Mouse (Mus musculus): ENCODE data around the gene Sycn. TPM values are rescaled to one million over a fixed set of nuclear protein-coding genes. Genes with fewer than 3 reads are reported as not detected.
A peak's percentile ranks its signal among the peaks of the same experiment; 100 is the strongest.

Sycn gene
- polyA plus RNA-seq, 1 experiment from 2014 or later = not detected

DNA sequence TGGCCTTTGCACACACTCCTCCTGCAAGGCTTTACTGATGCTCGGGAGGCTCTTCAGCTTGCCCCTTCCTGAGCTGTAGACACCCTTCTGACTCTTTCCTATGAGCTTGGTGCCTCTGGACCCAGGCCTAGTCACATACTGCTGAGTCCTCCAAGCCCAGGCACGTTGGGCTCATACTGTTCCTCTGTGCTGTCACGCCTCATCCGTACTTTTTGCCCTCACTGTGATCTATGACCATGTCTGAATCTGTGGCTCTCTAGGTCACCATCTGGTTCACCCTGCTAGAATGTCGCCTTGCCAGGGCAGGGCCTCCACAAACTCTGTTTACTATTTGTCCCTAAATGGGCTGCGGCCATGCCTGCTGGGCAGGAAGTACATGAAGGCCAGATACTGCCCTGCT is 12.4 kb downstream of the Sycn start:
- 92% methylated on average over 6 of the region's 6 CpGs for WGBS
- no peaks in the 10 kb centered on the region for H3K9me3 ChIP-seq (ENCODE audit: control insufficient read depth, low read length)
- H3K4me1 ChIP-seq (ENCODE audit: control insufficient read depth, insufficient read depth, low read depth, low read length) = no peaks in the 10 kb centered on the region
- no peak overlapping the region for H3K4me3 ChIP-seq (ENCODE audit: low read length)
- H3K9ac ChIP-seq (ENCODE audit: low read depth, low read length) = no peak overlapping the region
- no peak for ATAC-seq
- no peak overlapping the region for H3K4me2 ChIP-seq (ENCODE audit: low read length)
- H3K27ac ChIP-seq (ENCODE audit: low read depth, low read length) = no peak overlapping the region
- no peaks in the 10 kb centered on the region for H3K27me3 ChIP-seq (replicated peaks; ENCODE audit: control insufficient read depth, insufficient read depth, low read length)
- H3K36me3 ChIP-seq (ENCODE audit: control insufficient read depth, insufficient read depth, low read length) = no peaks in the 10 kb centered on the region

DNA sequence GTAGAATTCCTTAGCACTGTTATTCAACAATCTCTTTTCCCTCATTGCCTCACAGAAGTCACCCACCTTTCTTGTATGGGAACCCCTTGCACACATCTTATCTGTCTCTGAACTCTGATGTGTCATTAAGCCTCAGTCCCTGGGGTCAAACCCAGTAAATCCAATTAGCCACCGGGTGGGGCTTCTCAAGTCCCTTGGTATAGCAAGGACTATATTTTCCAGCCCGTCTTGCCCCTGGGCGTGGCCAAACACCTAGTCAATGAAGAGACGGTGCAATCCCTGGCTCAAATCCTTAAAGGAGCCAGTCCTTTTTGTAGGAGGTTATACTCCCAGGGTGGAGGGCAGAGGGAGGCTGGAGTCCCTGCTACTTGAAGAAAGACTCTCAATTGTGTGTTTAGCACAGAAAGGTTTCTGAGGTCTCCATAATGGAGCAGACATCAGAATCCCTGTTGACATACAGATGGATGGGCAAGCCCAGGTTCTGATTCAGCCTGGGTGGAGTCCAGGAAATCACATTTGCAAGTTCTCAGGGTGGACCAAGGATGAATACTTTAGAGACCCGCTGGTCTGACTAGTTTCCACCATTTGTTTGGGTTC is 15.4 kb downstream of the Sycn start:
- Histone ChIP-seq H3K9me3 (ENCODE audit: control insufficient read depth, low read length) (no peaks in the 10 kb centered on the region), H3K27ac (ENCODE audit: low read depth, low read length) (no peak overlapping the region), H3K36me3 (ENCODE audit: control insufficient read depth, insufficient read depth, low read length) (peaks cover 12% of the 10 kb centered on the region; the same call in 1 of the 2 replicates), H3K4me3 (ENCODE audit: low read length) (no peak overlapping the region), H3K4me1 (ENCODE audit: control insufficient read depth, insufficient read depth, low read depth, low read length) (no peaks in the 10 kb centered on the region), H3K4me2 (ENCODE audit: low read length) (no peak overlapping the region), H3K9ac (ENCODE audit: low read depth, low read length) (no peak overlapping the region), H3K27me3 (replicated peaks; ENCODE audit: control insufficient read depth, insufficient read depth, low read length) (no peaks in the 10 kb centered on the region)
- 23% methylated on average over 5 of the region's 5 CpGs for WGBS
- no peak for ATAC-seq

DNA sequence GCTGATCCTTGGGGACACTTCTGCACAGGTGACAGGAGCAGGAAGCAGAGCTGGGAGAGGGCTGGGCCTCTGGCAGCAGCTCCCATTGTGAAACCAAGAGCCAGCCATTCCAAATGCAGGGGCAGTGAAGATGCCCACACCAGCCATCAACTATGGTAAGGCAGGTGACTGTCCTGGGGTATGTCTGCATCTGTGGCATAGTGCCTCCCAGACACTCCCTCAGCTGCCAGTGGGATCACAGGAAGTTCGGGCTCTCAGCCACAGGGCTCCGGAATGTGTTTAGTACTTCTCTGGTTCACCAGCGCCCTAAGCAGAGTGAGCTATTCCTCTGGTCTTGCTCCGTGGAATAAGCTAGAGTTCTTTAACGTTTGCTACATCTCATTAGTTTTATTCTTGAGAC is 16.4 kb downstream of the Sycn start:
- H3K9me3 ChIP-seq (ENCODE audit: control insufficient read depth, low read length) = no peaks in the 10 kb centered on the region
- peaks cover 12% of the 10 kb centered on the region; the same call in 1 of the 2 replicates for H3K36me3 ChIP-seq (ENCODE audit: control insufficient read depth, insufficient read depth, low read length)
- 81% methylated on average over 5 of the region's 5 CpGs for WGBS
- H3K4me1 ChIP-seq (ENCODE audit: control insufficient read depth, insufficient read depth, low read depth, low read length) = no peaks in the 10 kb centered on the region
- no peak overlapping the region for H3K27ac ChIP-seq (ENCODE audit: low read depth, low read length)
- no peaks in the 10 kb centered on the region for H3K27me3 ChIP-seq (replicated peaks; ENCODE audit: control insufficient read depth, insufficient read depth, low read length)
- ATAC-seq = no peak
- H3K4me3 ChIP-seq (ENCODE audit: low read length) = no peak overlapping the region
- H3K9ac ChIP-seq (ENCODE audit: low read depth, low read length) = no peak overlapping the region; the same call in 1 of the 2 replicates
- H3K4me2 ChIP-seq (ENCODE audit: low read length) = no peak overlapping the region

GRCm38 (mm10) chr7:28557708-28558107 is 17.0 kb downstream of the Sycn start:
- no peak for ATAC-seq
- 79% methylated on average over 6 of the region's 6 CpGs for WGBS
- no peak overlapping the region for H3K27ac ChIP-seq (ENCODE audit: low read depth, low read length)

DNA sequence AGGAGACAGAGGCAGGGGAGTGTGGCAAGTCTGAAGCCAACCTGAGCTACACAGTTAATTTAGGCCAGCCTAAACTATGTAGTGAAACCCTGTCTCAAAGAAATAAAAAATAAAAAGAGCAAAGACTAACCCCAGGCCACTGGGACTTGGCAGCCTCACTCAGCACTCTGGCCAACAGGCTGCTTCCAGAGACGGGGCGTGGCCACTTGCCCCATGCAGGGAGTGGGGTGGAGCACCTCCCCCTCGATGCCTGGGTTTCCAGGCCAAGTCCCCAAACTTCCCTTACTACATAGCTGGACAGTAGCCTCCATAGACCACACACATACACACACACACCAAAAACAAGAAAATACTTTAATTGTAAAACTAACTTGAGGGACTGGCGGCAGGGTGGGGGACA is 17.8 kb downstream of the Sycn start:
- Histone ChIP-seq H3K9ac (ENCODE audit: low read depth, low read length) (no peak overlapping the region), H3K4me2 (ENCODE audit: low read length) (no peak overlapping the region)
- 50% methylated on average over 4 of the region's 4 CpGs for WGBS

More at GRCm38 (mm10) chr7:28557708-28558107, 17.0 kb downstream of the Sycn start:
- no peaks in the 10 kb centered on the region for H3K4me1 ChIP-seq (ENCODE audit: control insufficient read depth, insufficient read depth, low read depth, low read length)
- H3K9ac ChIP-seq (ENCODE audit: low read depth, low read length) = no peak overlapping the region
- H3K27me3 ChIP-seq (replicated peaks; ENCODE audit: control insufficient read depth, insufficient read depth, low read length) = no peaks in the 10 kb centered on the region
- no peak overlapping the region for H3K4me3 ChIP-seq (ENCODE audit: low read length)
- peaks cover 12% of the 10 kb centered on the region; the same call in 1 of the 2 replicates for H3K36me3 ChIP-seq (ENCODE audit: control insufficient read depth, insufficient read depth, low read length)
- H3K4me2 ChIP-seq (ENCODE audit: low read length) = no peak overlapping the region
- H3K9me3 ChIP-seq (ENCODE audit: control insufficient read depth, low read length) = no peaks in the 10 kb centered on the region

GRCm38 (mm10) chr7:28560856-28561255 is 20.2 kb downstream of the Sycn start:
- peaks cover 20% of the 10 kb centered on the region; the same call in 1 of the 2 replicates for H3K36me3 ChIP-seq (ENCODE audit: control insufficient read depth, insufficient read depth, low read length)
- no peak overlapping the region for H3K4me2 ChIP-seq (ENCODE audit: low read length)
- no peak overlapping the region for H3K4me3 ChIP-seq (ENCODE audit: low read length)
- H3K9ac ChIP-seq (ENCODE audit: low read depth, low read length) = no peak overlapping the region
- no peaks in the 10 kb centered on the region for H3K27me3 ChIP-seq (replicated peaks; ENCODE audit: control insufficient read depth, insufficient read depth, low read length)
- 94% methylated on average over 10 of the region's 10 CpGs for WGBS
- no peaks in the 10 kb centered on the region for H3K4me1 ChIP-seq (ENCODE audit: control insufficient read depth, insufficient read depth, low read depth, low read length)
- H3K27ac ChIP-seq (ENCODE audit: low read depth, low read length) = no peak overlapping the region
- no peak for ATAC-seq
- H3K9me3 ChIP-seq (ENCODE audit: control insufficient read depth, low read length) = no peaks in the 10 kb centered on the region

More for the DNA sequence above, 17.8 kb downstream of the Sycn start:
- Histone ChIP-seq H3K27me3 (replicated peaks; ENCODE audit: control insufficient read depth, insufficient read depth, low read length) (no peaks in the 10 kb centered on the region), H3K36me3 (ENCODE audit: control insufficient read depth, insufficient read depth, low read length) (peaks cover 14% of the 10 kb centered on the region; the same call in 1 of the 2 replicates), H3K27ac (ENCODE audit: low read depth, low read length) (no peak overlapping the region), H3K9me3 (ENCODE audit: control insufficient read depth, low read length) (no peaks in the 10 kb centered on the region), H3K4me1 (ENCODE audit: control insufficient read depth, insufficient read depth, low read depth, low read length) (no peaks in the 10 kb centered on the region), H3K4me3 (ENCODE audit: low read length) (no peak overlapping the region)
- ATAC-seq = 0 out of 2 replicates have a peak, but pooled peaks have one; percentile 17

DNA sequence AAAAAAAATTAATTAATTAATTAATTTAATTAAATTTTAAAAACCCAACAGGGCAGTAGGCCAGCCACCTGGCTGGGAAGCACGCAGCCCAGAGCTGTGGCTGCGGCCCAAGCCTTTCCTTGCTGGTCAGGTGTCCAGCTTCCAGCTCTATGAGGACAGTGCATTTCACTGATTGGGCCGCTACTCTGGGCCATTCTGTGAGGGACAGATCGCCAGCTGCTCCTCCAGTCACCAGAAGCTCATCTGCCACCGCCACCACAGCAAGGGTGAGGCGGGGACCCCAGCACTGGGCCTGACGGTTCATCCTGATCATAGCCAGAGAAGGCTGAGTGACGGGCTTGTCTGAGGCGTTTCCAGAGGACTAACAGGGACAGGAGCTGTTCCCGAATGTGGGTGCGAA is 21.3 kb downstream of the Sycn start:
- H3K27me3 ChIP-seq (replicated peaks; ENCODE audit: control insufficient read depth, insufficient read depth, low read length) = no peaks in the 10 kb centered on the region
- ATAC-seq = no peak
- WGBS = 89% methylated on average over 11 of the region's 11 CpGs
- H3K4me3 ChIP-seq (ENCODE audit: low read length) = no peak overlapping the region
- H3K4me2 ChIP-seq (ENCODE audit: low read length) = no peak overlapping the region
- H3K9ac ChIP-seq (ENCODE audit: low read depth, low read length) = no peak overlapping the region
- no peaks in the 10 kb centered on the region for H3K9me3 ChIP-seq (ENCODE audit: control insufficient read depth, low read length)
- no peak overlapping the region for H3K27ac ChIP-seq (ENCODE audit: low read depth, low read length)
- peaks cover 20% of the 10 kb centered on the region; the same call in 1 of the 2 replicates for H3K36me3 ChIP-seq (ENCODE audit: control insufficient read depth, insufficient read depth, low read length)
- H3K4me1 ChIP-seq (ENCODE audit: control insufficient read depth, insufficient read depth, low read depth, low read length) = no peaks in the 10 kb centered on the region

DNA sequence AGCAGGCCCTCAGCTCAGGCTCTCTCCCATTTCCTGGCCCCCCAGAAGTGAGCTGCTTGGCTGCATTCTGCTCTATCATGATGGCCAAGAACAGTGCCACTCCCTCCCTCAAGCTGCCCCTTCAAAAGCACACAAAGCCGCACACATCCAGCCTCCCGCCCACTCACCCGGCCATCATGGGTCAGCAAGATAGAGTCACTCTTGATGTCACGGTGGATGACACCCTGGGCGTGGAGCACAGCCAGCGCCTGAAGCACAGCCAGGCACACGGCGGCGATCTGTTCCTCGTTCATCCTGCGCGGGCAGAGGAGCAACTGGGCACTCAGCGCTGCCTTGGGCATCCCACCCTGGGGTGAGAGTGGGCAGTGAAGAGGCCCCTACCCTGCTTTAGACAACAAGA is 21.7 kb downstream of the Sycn start:
- no peak overlapping the region for H3K4me3 ChIP-seq (ENCODE audit: low read length)
- H3K4me1 ChIP-seq (ENCODE audit: control insufficient read depth, insufficient read depth, low read depth, low read length) = no peaks in the 10 kb centered on the region
- H3K9me3 ChIP-seq (ENCODE audit: control insufficient read depth, low read length) = no peaks in the 10 kb centered on the region
- no peaks in the 10 kb centered on the region for H3K27me3 ChIP-seq (replicated peaks; ENCODE audit: control insufficient read depth, insufficient read depth, low read length)
- H3K9ac ChIP-seq (ENCODE audit: low read depth, low read length) = no peak overlapping the region
- peaks cover 20% of the 10 kb centered on the region; the same call in 1 of the 2 replicates for H3K36me3 ChIP-seq (ENCODE audit: control insufficient read depth, insufficient read depth, low read length)
- 93% methylated on average over 13 of the region's 13 CpGs for WGBS
- no peak overlapping the region for H3K4me2 ChIP-seq (ENCODE audit: low read length)
- no peak for ATAC-seq
- H3K27ac ChIP-seq (ENCODE audit: low read depth, low read length) = no peak overlapping the region

- peaks cover 22% of the 10 kb centered on the region for H3K36me3 ChIP-seq (ENCODE audit: control insufficient read depth, insufficient read depth, low read length)
- no peak overlapping the region for H3K4me3 ChIP-seq (ENCODE audit: low read length)
- H3K4me1 ChIP-seq (ENCODE audit: control insufficient read depth, insufficient read depth, low read depth, low read length) = no peaks in the 10 kb centered on the region
- no peak overlapping the region for H3K4me2 ChIP-seq (ENCODE audit: low read length)
- ATAC-seq = no peak
- H3K27me3 ChIP-seq (replicated peaks; ENCODE audit: control insufficient read depth, insufficient read depth, low read length) = no peaks in the 10 kb centered on the region
- 92% methylated on average over 13 of the region's 13 CpGs for WGBS
- H3K9me3 ChIP-seq (ENCODE audit: control insufficient read depth, low read length) = no peaks in the 10 kb centered on the region
- H3K9ac ChIP-seq (ENCODE audit: low read depth, low read length) = no peak overlapping the region
- no peak overlapping the region for H3K27ac ChIP-seq (ENCODE audit: low read depth, low read length)
These were observed 22.3 kb downstream of the Sycn start for GRCm38 (mm10) chr7:28562951-28563350.

Measured in hindbrain, embryonic 16.5 days (tissue).